Mouse (Mus musculus) heart, embryonic 12.5 days (tissue): ENCODE results near the gene Sergef. TPM values are rescaled to one million over a fixed set of nuclear protein-coding genes. Genes with fewer than 3 reads are reported as not detected.

Experiments used
- ATAC-seq: fragments of 200-750 bp; cut with Nextera tagmentation; 2 replicates; pipeline ENCODE4 v1.8.0; 2017; ENCODE audit warnings: moderate TSS enrichment, moderate library complexity; ENCODE audit not compliant: insufficient number of reproducible peaks, low FRiP score
- H3K27ac ChIP-seq: fragments of 300-500 bp; sonication (generic); 2 replicates; pipeline ENCODE4 v1.5.1; 2016; ENCODE audit warnings: mild to moderate bottlenecking, moderate library complexity; ENCODE audit not compliant: poor library complexity, severe bottlenecking
- H3K27me3 ChIP-seq: fragments of 300-500 bp; sonication (generic); replicated peaks from 2 replicates; pipeline ENCODE4 v1.6.1; 2016; ENCODE audit warnings: mild to moderate bottlenecking, moderate library complexity
- H3K36me3 ChIP-seq: fragments of 300-500 bp; sonication (generic); 2 replicates; pipeline ENCODE4 v1.6.1; 2016; ENCODE audit warnings: mild to moderate bottlenecking, moderate library complexity
- H3K4me1 ChIP-seq: fragments of 300-500 bp; sonication (generic); replicated peaks from 2 replicates; pipeline ENCODE4 v1.6.1; 2016; ENCODE audit warnings: mild to moderate bottlenecking
- H3K4me2 ChIP-seq: fragments of 300-500 bp; sonication (generic); 2 replicates; pipeline ENCODE4 v1.6.1; 2016; ENCODE audit warnings: mild to moderate bottlenecking, moderate library complexity
- H3K4me3 ChIP-seq: fragments of 300-500 bp; sonication (generic); 2 replicates; pipeline ENCODE4 v1.5.1; 2016; ENCODE audit warnings: mild to moderate bottlenecking
- H3K9ac ChIP-seq: fragments of 300-500 bp; sonication (generic); 2 replicates; pipeline ENCODE4 v1.6.1; 2016; ENCODE audit warnings: mild to moderate bottlenecking, moderate library complexity
- H3K9me3 ChIP-seq: fragments of 300-500 bp; sonication (generic); replicated peaks from 2 replicates; pipeline ENCODE4 v1.6.1; 2016; ENCODE audit warnings: mild to moderate bottlenecking, moderate library complexity
- WGBS: fragments of 180-500 bp; shearing (Covaris S2); methylation state at CpG from one replicate; pipeline ENCODE4 v1.1.7; 2016; 5-methylcytosine and 5-hydroxymethylcytosine counted together
- polyA plus RNA-seq: library from polyadenylated mRNA; unstranded; fragments of >200 nt; fragmentation: Nextera tagmentation; extraction: Ambion mirVana; gene quantifications from 2 replicates; pipeline ENCODE4 v1.2.1, GENCODE M21; 2016

Sergef gene
- polyA plus RNA-seq, 1 experiment from 2014 or later: 9.8 TPM

DNA sequence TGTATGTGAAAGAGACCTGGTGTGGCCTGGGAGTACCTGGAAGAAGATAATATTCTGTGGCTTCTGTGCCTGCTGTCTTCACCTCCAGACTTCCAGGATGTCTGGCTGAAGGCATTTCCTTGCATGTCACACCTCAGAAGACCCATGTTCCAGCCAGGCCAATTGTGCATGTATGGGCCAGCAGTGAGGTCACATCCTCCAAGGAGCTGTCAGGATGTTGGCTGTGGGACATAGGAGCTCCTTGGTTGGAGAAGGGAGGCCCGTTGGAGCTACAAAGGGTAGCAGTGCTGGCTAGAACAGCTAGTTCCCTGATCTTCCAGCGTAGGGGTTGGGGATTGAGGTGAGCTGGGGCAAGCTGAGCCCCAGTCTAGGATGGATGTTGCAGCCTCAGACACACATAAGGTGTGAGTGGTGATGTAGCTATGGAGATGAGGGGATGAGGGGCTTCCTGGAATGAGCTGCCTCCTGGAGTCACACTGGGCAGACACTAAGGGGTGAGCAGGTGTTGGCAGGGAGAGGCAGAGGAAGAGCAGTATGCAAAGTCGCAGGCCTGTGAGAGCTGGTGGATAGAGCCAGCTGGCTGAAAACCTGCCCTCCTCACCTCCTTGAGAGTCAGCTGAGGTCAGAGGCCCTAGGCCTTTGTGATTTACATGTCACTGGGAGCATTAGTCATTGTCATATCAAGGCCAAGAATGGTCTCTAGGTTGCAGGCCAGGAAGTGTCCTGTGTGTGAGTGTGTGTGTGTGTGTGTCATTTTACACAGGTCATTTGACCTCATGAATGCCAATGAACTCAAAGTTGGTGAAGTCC, 238.0 kb downstream of the Sergef start:
- Histone ChIP-seq H3K27me3 (peaks cover 60% of the 10 kb centered on the region), H3K9ac (no peak overlapping the region), H3K4me2 (no peak overlapping the region), H3K4me3 (no peak overlapping the region), H3K4me1 (peaks cover 8% of the 10 kb centered on the region; the same call in 1 of the 2 replicates), H3K9me3 (no peaks in the 10 kb centered on the region), H3K27ac (no peak overlapping the region), H3K36me3 (no peaks in the 10 kb centered on the region)
- 58% methylated on average over 3 of the region's 3 CpGs for WGBS
- no peak for ATAC-seq

DNA sequence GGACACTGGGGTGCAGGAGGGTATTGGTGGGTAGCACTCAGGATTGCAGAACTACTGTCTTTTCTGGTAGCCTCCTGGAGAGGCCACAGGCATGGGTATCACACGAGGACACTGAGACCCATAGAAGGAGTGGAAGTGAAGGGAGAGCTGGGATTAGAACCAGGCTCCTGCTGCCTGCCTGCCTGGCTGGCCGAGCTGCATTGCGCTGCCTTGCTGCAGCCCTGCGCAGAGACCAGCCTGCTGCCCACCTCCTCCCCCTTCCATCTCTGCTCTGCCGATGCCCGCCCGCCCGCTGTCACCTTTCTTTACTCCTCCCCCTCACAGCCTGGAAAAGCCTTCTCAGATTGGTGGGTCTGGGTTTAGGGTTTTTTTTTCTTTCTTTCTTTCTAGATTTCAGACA, 239.3 kb downstream of the Sergef start:
- Histone ChIP-seq H3K9me3 (no peaks in the 10 kb centered on the region), H3K27ac (no peak overlapping the region), H3K9ac (no peak overlapping the region), H3K4me1 (peaks cover 17% of the 10 kb centered on the region), H3K36me3 (no peaks in the 10 kb centered on the region), H3K4me2 (no peak overlapping the region), H3K27me3 (peaks cover 62% of the 10 kb centered on the region), H3K4me3 (no peak overlapping the region)
- 50% methylated on average over 8 of the region's 8 CpGs for WGBS
- ATAC-seq: no peak

DNA sequence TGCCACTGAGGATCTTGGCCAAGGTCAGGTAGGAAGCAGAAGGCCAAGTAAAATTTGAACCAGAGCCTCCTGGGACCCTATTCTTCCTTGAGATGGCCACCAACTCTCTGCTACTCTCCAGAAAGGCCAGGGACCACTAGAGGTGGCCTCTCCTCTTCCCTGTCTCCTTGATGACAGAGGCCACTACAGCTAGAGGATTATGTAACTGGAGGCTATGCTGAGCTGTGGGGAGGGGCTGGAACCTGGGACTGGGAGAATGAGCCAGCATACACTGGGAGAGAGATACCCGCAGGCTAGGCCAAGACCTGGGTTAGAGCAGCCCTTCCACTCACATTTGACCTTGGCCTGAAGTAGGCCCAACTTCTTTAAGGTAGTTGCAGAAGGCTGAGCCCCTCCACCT, 239.9 kb downstream of the Sergef start:
- no peaks in the 10 kb centered on the region for H3K36me3 ChIP-seq
- no peak overlapping the region for H3K9ac ChIP-seq
- WGBS: 89% methylated on average over 1 of the region's 1 CpGs
- H3K9me3 ChIP-seq: no peaks in the 10 kb centered on the region
- H3K4me3 ChIP-seq: no peak overlapping the region
- H3K27me3 ChIP-seq: peaks cover 66% of the 10 kb centered on the region
- no peak overlapping the region for H3K4me2 ChIP-seq
- H3K27ac ChIP-seq: no peak overlapping the region
- peaks cover 17% of the 10 kb centered on the region for H3K4me1 ChIP-seq
- no peak for ATAC-seq

DNA sequence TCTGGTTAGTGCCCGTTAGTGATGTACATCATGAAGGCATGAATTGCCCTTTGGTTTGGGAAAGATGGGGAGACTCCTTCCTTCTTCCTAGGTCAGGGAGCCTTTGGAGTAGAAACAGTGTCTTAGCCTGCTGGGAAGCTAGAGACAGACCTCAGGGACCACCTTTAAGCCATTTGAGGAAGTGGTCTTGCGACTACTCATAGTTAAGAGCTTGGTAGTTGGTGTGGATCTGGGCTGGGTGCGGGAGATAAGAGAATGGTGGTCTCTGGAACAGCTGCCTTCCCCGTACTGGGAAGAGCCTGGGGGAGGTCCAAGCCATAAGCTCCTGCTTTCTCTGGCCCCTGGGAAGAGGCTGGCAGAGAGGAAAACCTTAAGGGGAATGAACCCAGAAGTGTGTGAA, 241.0 kb downstream of the Sergef start:
- WGBS: 46% methylated on average over 4 of the region's 4 CpGs
- H3K36me3 ChIP-seq: no peaks in the 10 kb centered on the region
- H3K27me3 ChIP-seq: peaks cover 76% of the 10 kb centered on the region
- no peak overlapping the region for H3K4me3 ChIP-seq
- no peak for ATAC-seq
- H3K9ac ChIP-seq: no peak overlapping the region
- no peaks in the 10 kb centered on the region for H3K9me3 ChIP-seq
- peaks cover 17% of the 10 kb centered on the region for H3K4me1 ChIP-seq
- H3K27ac ChIP-seq: no peak overlapping the region
- H3K4me2 ChIP-seq: no peak overlapping the region

DNA sequence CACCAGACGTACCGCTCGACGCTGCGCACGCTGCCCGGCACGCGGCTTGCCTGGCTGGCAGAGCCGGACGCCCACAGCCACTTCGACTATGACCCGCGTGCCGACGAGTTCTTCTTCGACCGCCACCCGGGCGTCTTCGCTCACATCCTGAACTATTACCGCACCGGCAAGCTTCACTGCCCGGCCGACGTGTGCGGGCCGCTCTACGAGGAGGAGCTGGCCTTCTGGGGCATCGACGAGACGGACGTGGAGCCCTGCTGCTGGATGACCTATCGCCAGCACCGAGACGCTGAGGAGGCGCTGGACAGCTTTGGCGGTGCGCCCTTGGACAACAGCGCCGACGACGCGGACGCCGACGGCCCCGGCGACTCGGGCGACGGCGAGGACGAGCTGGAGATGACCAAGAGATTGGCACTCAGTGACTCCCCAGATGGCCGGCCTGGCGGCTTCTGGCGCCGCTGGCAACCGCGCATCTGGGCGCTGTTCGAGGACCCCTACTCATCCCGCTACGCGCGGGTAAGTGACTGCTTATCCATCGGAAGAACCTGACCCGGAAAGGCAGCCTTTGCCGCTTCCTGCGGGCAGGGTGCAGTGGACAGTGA, 241.8 kb downstream of the Sergef start:
- Histone ChIP-seq H3K27ac (no peak overlapping the region), H3K9me3 (no peaks in the 10 kb centered on the region), H3K36me3 (no peaks in the 10 kb centered on the region), H3K4me2 (0 out of 2 replicates have a peak overlapping the region, but pooled peaks have one; percentile 96), H3K4me3 (peak overlapping the region; percentile 56; the same call in 1 of the 2 replicates), H3K27me3 (peaks cover 80% of the 10 kb centered on the region), H3K4me1 (peaks cover 17% of the 10 kb centered on the region), H3K9ac (no peak overlapping the region)
- no peak for ATAC-seq
- 8% methylated on average over 70 of the region's 70 CpGs for WGBS

DNA sequence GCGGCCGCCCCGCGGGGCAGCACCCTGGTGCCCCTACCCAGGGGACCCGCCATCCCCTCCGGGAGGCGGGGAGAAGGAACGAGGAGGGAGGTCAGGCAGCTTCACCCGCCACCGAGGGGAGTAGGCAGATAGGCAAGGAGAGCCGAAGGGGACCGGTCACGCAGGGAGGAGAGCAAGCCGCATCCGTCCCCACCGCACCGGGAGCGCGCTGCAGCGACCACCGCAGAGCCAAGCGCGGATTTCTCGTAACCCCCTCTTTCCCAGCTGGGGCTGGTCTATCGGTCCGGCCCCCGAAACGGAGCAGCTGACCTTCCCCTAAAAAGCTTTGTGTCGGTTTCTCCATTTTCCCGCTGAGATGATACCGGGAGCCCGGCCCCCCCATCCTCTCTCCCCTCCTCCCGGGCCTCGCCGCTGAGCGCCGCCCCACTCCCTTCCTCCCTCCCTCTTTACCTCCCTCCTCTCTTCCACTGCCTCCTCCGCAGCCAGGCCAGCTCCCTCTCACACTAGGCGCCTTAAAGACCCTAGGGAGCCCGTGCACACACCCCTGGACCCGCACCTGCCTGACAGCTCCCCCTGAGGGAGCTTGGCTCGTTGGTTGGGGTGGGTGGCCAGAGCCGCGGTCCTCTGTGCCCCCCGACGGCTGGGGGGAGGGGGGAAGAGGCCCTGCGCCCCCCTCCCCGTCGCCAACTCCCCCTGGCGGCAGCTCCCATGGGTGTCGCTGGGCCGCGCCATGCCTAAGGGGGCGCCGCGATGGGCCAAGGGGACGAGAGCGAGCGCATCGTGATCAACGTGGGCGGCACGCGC, 242.5 kb downstream of the Sergef start:
- no peak overlapping the region for H3K27ac ChIP-seq
- H3K4me2 ChIP-seq: peak overlapping the region; percentile 96
- H3K9me3 ChIP-seq: no peaks in the 10 kb centered on the region
- no peak overlapping the region for H3K9ac ChIP-seq
- ATAC-seq: no peak
- H3K27me3 ChIP-seq: peaks cover 83% of the 10 kb centered on the region
- H3K4me1 ChIP-seq: peaks cover 17% of the 10 kb centered on the region
- peak overlapping the region; percentile 56 for H3K4me3 ChIP-seq
- no peaks in the 10 kb centered on the region for H3K36me3 ChIP-seq
- under 1% methylated on average over 63 of the region's 64 CpGs for WGBS

DNA sequence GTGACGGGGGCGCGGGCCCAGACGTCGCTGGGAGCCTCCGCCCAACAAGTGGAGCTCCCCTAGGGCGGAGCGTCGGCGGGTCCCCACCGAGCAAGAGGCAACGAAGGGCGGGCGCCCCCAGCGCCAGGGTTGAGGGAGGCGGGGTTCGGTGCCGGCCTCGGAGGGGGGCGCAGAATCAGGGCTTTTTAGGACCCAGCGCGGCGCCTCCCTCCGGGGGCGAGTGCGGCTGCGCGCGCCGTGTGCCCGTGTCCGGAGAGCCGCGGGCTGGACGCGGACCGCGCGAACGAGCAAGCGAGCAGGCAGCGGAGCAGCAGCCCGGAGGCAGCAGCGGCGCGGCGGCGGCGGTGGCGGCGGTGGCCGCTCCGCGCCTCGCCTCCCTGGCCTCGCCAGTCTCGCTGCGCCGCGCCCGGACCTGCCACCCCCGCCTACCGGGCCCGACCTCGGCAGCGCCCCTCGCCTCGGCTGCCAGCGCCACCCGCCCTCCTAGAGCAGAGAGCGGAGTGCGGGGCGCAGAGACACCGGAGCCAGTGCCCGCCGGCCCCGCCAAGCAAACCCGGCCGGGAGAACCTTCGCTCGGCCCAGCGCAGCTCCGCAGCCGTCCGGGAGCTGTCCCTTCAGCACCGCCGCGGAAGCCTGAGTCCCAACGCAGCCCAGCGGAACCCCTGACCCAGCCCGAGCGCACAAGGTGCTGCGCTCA, 243.2 kb downstream of the Sergef start, which contains the start of gene Kcnc1:
Gene Kcnc1, plus strand, starts transcription at position 267 of the 697 bp plus-strand sequence.
- Histone ChIP-seq H3K36me3 (no peaks in the 10 kb centered on the region), H3K9me3 (no peaks in the 10 kb centered on the region), H3K4me2 (peak within 1 kb of the TSS; percentile 96), H3K27me3 (peaks cover 87% of the 10 kb centered on the region), H3K4me3 (peak within 1 kb of the TSS; percentile 56), H3K27ac (no peak within 1 kb of the TSS), H3K4me1 (peaks cover 17% of the 10 kb centered on the region), H3K9ac (0 out of 2 replicates have a peak within 1 kb of the TSS, but pooled peaks have one; percentile 6)
- WGBS: under 1% methylated on average over 91 of the region's 93 CpGs
- peak; percentile 71 for ATAC-seq

DNA sequence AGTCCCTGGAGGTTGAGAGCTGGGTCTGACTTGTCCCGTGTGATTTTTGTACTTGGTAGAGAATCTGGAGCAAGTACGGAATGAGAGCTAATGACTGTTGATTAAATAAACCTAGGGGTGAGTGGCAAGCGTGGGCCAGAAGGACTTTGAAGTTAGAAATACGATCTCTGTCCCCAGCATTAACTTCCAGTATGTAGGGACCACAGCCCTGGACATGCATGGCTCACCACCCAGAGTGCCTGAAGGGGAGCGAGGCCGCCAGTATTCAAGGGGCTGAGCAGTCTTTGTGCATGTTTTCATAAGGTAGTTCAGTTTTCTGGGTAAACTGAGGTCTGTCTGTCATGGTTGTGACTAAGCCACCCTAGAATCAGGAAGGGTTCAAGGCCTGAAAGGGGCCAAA, 244.0 kb downstream of the Sergef start:
- peak overlapping the region; percentile 56; the same call in 1 of the 2 replicates for H3K4me3 ChIP-seq
- no peaks in the 10 kb centered on the region for H3K9me3 ChIP-seq
- H3K4me1 ChIP-seq: peaks cover 17% of the 10 kb centered on the region
- ATAC-seq: no peak
- peak overlapping the region; percentile 96 for H3K4me2 ChIP-seq
- 43% methylated on average over 6 of the region's 6 CpGs for WGBS
- no peak overlapping the region for H3K27ac ChIP-seq
- H3K9ac ChIP-seq: no peak overlapping the region
- H3K27me3 ChIP-seq: peaks cover 86% of the 10 kb centered on the region
- no peaks in the 10 kb centered on the region for H3K36me3 ChIP-seq

DNA sequence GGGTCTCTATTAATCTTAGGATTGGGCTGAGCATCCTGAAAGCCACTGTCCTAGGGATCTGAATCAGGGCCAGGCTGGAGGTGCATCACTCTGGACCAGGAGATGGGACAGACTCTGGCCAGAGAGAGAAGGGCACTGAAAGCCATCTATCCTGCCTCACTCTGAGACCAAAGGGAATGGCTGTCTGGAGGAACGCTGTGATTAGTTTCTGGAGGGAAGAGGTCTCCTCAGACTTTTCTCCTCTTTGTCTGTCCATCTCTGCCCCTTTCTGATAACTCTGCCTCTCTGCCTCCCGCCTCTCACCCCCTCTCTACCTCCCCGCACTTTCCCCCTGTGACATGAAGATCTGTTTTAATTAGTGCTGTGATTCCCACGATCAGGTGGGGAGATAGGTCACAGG, 244.7 kb downstream of the Sergef start:
- H3K4me2 ChIP-seq: no peak overlapping the region
- no peak overlapping the region for H3K9ac ChIP-seq
- no peaks in the 10 kb centered on the region for H3K9me3 ChIP-seq
- H3K4me3 ChIP-seq: no peak overlapping the region
- no peak overlapping the region for H3K27ac ChIP-seq
- peaks cover 81% of the 10 kb centered on the region for H3K27me3 ChIP-seq
- 53% methylated on average over 4 of the region's 4 CpGs for WGBS
- no peak for ATAC-seq
- H3K36me3 ChIP-seq: no peaks in the 10 kb centered on the region
- H3K4me1 ChIP-seq: peaks cover 17% of the 10 kb centered on the region

DNA sequence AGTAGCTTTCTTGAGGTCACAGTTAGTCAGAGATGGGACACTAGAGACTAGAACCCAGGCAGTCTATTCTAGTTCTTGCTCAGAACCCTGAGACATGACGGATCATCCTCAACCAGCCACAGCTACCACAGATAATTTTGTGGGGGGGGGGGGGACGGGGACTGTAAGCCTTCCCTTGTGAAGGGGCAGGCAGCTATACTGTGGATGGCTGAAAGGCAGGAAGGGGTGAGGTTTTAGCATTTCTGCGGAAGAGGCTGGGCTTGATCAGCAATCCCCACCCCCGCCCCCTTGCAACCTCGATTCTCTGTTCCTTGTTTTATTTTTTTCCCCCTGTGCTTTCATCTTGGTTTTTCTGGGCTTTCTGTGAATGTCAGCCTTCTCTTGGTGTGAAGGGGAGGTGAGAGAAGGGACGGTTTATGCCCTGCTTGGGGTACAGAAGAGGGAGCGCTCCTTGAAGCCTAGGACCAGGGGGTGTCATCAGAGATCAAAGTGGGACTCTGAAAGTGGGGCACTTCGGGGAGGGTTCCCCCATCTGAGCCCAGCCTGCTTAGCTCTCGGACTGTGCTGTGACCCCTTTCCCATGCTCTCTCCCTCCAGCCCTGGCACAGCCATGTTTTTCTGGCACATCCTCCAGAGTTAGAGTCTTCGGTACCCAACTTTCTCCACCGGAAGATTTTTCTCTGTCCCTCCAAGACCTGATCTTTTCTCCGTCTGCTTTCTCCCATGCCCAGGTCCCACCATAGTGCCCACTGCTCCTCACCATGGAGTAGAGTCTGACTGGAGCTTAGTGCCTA, 245.7 kb downstream of the Sergef start:
- H3K27me3 ChIP-seq: peaks cover 80% of the 10 kb centered on the region
- no peak overlapping the region for H3K9ac ChIP-seq
- peaks cover 17% of the 10 kb centered on the region for H3K4me1 ChIP-seq
- no peaks in the 10 kb centered on the region for H3K9me3 ChIP-seq
- WGBS: 24% methylated on average over 12 of the region's 12 CpGs
- H3K4me2 ChIP-seq: no peak overlapping the region
- no peak for ATAC-seq
- H3K36me3 ChIP-seq: no peaks in the 10 kb centered on the region
- no peak overlapping the region for H3K27ac ChIP-seq
- no peak overlapping the region for H3K4me3 ChIP-seq
